Mouse (Mus musculus): ENCODE results near the gene Hs3st6. TPM values are rescaled to one million over a fixed set of nuclear protein-coding genes. Genes with fewer than 3 reads are reported as not detected.

Gene Hs3st6
- polyA plus RNA-seq, 1 experiment from 2014 or later, result 0.23 TPM

- no peak for ATAC-seq (ENCODE audit: low FRiP score)
- WGBS, result 74% methylated on average over 2 of the region's 2 CpGs
Observed at GRCm38 (mm10) chr17:24777073-24777472, 24.3 kb downstream of the Hs3st6 start.

GRCm38 (mm10) chr17:24780821-24781220 lies 28.0 kb downstream of the Hs3st6 start:
- H3K36me3 ChIP-seq (ENCODE audit: control insufficient read depth, insufficient read depth, low read length), result no peaks in the 10 kb centered on the region
- H3K4me3 ChIP-seq (ENCODE audit: low read depth, low read length), result no peak overlapping the region
- no peak for DNase-seq (ENCODE audit: low spot score, missing footprints)
- H3K9ac ChIP-seq (ENCODE audit: low read length), result no peak overlapping the region
- no peak overlapping the region for H3K4me2 ChIP-seq
- no peak overlapping the region for H3K27ac ChIP-seq (ENCODE audit: low read depth, low read length)
- 92% methylated on average over 2 of the region's 2 CpGs for WGBS
- H3K27me3 ChIP-seq (ENCODE audit: control insufficient read depth, insufficient read depth, low read length), result no peaks in the 10 kb centered on the region
- no peaks in the 10 kb centered on the region for H3K9me3 ChIP-seq (ENCODE audit: control insufficient read depth, low read length)
- no peak for ATAC-seq (ENCODE audit: low FRiP score)
- H3K4me1 ChIP-seq (ENCODE audit: control insufficient read depth, insufficient read depth, low read length), result no peaks in the 10 kb centered on the region

More at GRCm38 (mm10) chr17:24777073-24777472, 24.3 kb downstream of the Hs3st6 start:
- Histone ChIP-seq H3K4me3 (ENCODE audit: low read depth, low read length) (no peak overlapping the region), H3K27me3 (ENCODE audit: control insufficient read depth, insufficient read depth, low read length) (no peaks in the 10 kb centered on the region), H3K27ac (ENCODE audit: low read depth, low read length) (no peak overlapping the region), H3K4me1 (ENCODE audit: control insufficient read depth, insufficient read depth, low read length) (no peaks in the 10 kb centered on the region), H3K36me3 (ENCODE audit: control insufficient read depth, insufficient read depth, low read length) (no peaks in the 10 kb centered on the region), H3K9me3 (ENCODE audit: control insufficient read depth, low read length) (peaks cover 4% of the 10 kb centered on the region; the same call in 1 of the 2 replicates), H3K9ac (ENCODE audit: low read length) (no peak overlapping the region), H3K4me2 (no peak overlapping the region)
- DNase-seq (ENCODE audit: low spot score, missing footprints), result no peak

GRCm38 (mm10) chr17:24792190-24792589 lies 39.4 kb downstream of the Hs3st6 start:
- H3K4me1 ChIP-seq (ENCODE audit: control insufficient read depth, insufficient read depth, low read length), result no peaks in the 10 kb centered on the region
- 73% methylated on average over 8 of the region's 8 CpGs for WGBS
- no peak for ATAC-seq (ENCODE audit: low FRiP score)
- H3K9me3 ChIP-seq (ENCODE audit: control insufficient read depth, low read length), result no peaks in the 10 kb centered on the region
- no peak overlapping the region for H3K9ac ChIP-seq (ENCODE audit: low read length)
- H3K27ac ChIP-seq (ENCODE audit: low read depth, low read length), result no peak overlapping the region
- H3K27me3 ChIP-seq (ENCODE audit: control insufficient read depth, insufficient read depth, low read length), result no peaks in the 10 kb centered on the region
- H3K4me3 ChIP-seq (ENCODE audit: low read depth, low read length), result no peak overlapping the region
- H3K36me3 ChIP-seq (ENCODE audit: control insufficient read depth, insufficient read depth, low read length), result no peaks in the 10 kb centered on the region
- H3K4me2 ChIP-seq, result no peak overlapping the region
- no peak for DNase-seq (ENCODE audit: low spot score, missing footprints)

GRCm38 (mm10) chr17:24794791-24795190 lies 42.0 kb downstream of the Hs3st6 start:
- ATAC-seq (ENCODE audit: low FRiP score) (no peak), DNase-seq (ENCODE audit: low spot score, missing footprints) (no peak)
- Histone ChIP-seq H3K27me3 (ENCODE audit: control insufficient read depth, insufficient read depth, low read length) (no peaks in the 10 kb centered on the region), H3K4me1 (ENCODE audit: control insufficient read depth, insufficient read depth, low read length) (no peaks in the 10 kb centered on the region), H3K27ac (ENCODE audit: low read depth, low read length) (no peak overlapping the region), H3K4me2 (no peak overlapping the region), H3K9me3 (ENCODE audit: control insufficient read depth, low read length) (no peaks in the 10 kb centered on the region), H3K9ac (ENCODE audit: low read length) (no peak overlapping the region), H3K36me3 (ENCODE audit: control insufficient read depth, insufficient read depth, low read length) (no peaks in the 10 kb centered on the region), H3K4me3 (ENCODE audit: low read depth, low read length) (no peak overlapping the region)
- 82% methylated on average over 12 of the region's 12 CpGs for WGBS

GRCm38 (mm10) chr17:24796969-24797368 lies 44.2 kb downstream of the Hs3st6 start:
- Histone ChIP-seq H3K4me3 (ENCODE audit: low read depth, low read length) (no peak overlapping the region), H3K27ac (ENCODE audit: low read depth, low read length) (no peak overlapping the region), H3K9me3 (ENCODE audit: control insufficient read depth, low read length) (no peaks in the 10 kb centered on the region), H3K9ac (ENCODE audit: low read length) (no peak overlapping the region), H3K4me1 (ENCODE audit: control insufficient read depth, insufficient read depth, low read length) (no peaks in the 10 kb centered on the region), H3K36me3 (ENCODE audit: control insufficient read depth, insufficient read depth, low read length) (no peaks in the 10 kb centered on the region), H3K27me3 (ENCODE audit: control insufficient read depth, insufficient read depth, low read length) (no peaks in the 10 kb centered on the region), H3K4me2 (no peak overlapping the region)
- no peak for ATAC-seq (ENCODE audit: low FRiP score)
- WGBS, result 79% methylated on average over 3 of the region's 3 CpGs
- DNase-seq (ENCODE audit: low spot score, missing footprints), result no peak

GRCm38 (mm10) chr17:24798229-24798628 lies 45.4 kb downstream of the Hs3st6 start:
- Histone ChIP-seq H3K4me1 (ENCODE audit: control insufficient read depth, insufficient read depth, low read length) (no peaks in the 10 kb centered on the region), H3K27me3 (ENCODE audit: control insufficient read depth, insufficient read depth, low read length) (peaks cover 1% of the 10 kb centered on the region), H3K36me3 (ENCODE audit: control insufficient read depth, insufficient read depth, low read length) (no peaks in the 10 kb centered on the region), H3K9me3 (ENCODE audit: control insufficient read depth, low read length) (no peaks in the 10 kb centered on the region), H3K4me2 (no peak overlapping the region), H3K9ac (ENCODE audit: low read length) (no peak overlapping the region), H3K4me3 (ENCODE audit: low read depth, low read length) (no peak overlapping the region), H3K27ac (ENCODE audit: low read depth, low read length) (no peak overlapping the region)
- WGBS, result 67% methylated on average over 8 of the region's 9 CpGs
- DNase-seq (ENCODE audit: low spot score, missing footprints), result no peak
- no peak for ATAC-seq (ENCODE audit: low FRiP score)

GRCm38 (mm10) chr17:24799476-24799875 lies 46.7 kb downstream of the Hs3st6 start:
- no peak for DNase-seq (ENCODE audit: low spot score, missing footprints)
- WGBS, result 90% methylated on average over 4 of the region's 4 CpGs
- no peak for ATAC-seq (ENCODE audit: low FRiP score)

GRCm38 (mm10) chr17:24800524-24800923 lies 47.7 kb downstream of the Hs3st6 start:
- ATAC-seq (ENCODE audit: low FRiP score), result no peak
- 54% methylated on average over 3 of the region's 3 CpGs for WGBS

More at GRCm38 (mm10) chr17:24799476-24799875, 46.7 kb downstream of the Hs3st6 start:
- Histone ChIP-seq H3K27ac (ENCODE audit: low read depth, low read length) (no peak overlapping the region), H3K9me3 (ENCODE audit: control insufficient read depth, low read length) (no peaks in the 10 kb centered on the region), H3K4me1 (ENCODE audit: control insufficient read depth, insufficient read depth, low read length) (peaks cover 2% of the 10 kb centered on the region; the same call in 1 of the 2 replicates), H3K4me3 (ENCODE audit: low read depth, low read length) (no peak overlapping the region), H3K36me3 (ENCODE audit: control insufficient read depth, insufficient read depth, low read length) (no peaks in the 10 kb centered on the region), H3K27me3 (ENCODE audit: control insufficient read depth, insufficient read depth, low read length) (peaks cover 13% of the 10 kb centered on the region), H3K9ac (ENCODE audit: low read length) (no peak overlapping the region), H3K4me2 (no peak overlapping the region)

GRCm38 (mm10) chr17:24803952-24804951 lies 51.5 kb downstream of the Hs3st6 start, which contains the start of gene Meiob:
Meiob (plus strand) TSS chr17:24804289.
- Histone ChIP-seq H3K4me3 (ENCODE audit: low read depth, low read length) (peak within 1 kb of the TSS; percentile 66), H3K9me3 (ENCODE audit: control insufficient read depth, low read length) (no peaks in the 10 kb centered on the region), H3K27me3 (ENCODE audit: control insufficient read depth, insufficient read depth, low read length) (peaks cover 25% of the 10 kb centered on the region), H3K4me1 (ENCODE audit: control insufficient read depth, insufficient read depth, low read length) (peaks cover 2% of the 10 kb centered on the region; the same call in 1 of the 2 replicates), H3K9ac (ENCODE audit: low read length) (peak within 1 kb of the TSS; percentile 59), H3K27ac (ENCODE audit: low read depth, low read length) (no peak within 1 kb of the TSS), H3K36me3 (ENCODE audit: control insufficient read depth, insufficient read depth, low read length) (no peaks in the 10 kb centered on the region), H3K4me2 (peak within 1 kb of the TSS; percentile 82)
- peak; percentile 97 for DNase-seq (ENCODE audit: low spot score, missing footprints)
- WGBS, result under 1% methylated on average over 71 of the region's 71 CpGs
- ATAC-seq (ENCODE audit: low FRiP score), result peak; percentile 89

More at GRCm38 (mm10) chr17:24800524-24800923, 47.7 kb downstream of the Hs3st6 start:
- Histone ChIP-seq H3K4me3 (ENCODE audit: low read depth, low read length) (no peak overlapping the region), H3K4me1 (ENCODE audit: control insufficient read depth, insufficient read depth, low read length) (peaks cover 2% of the 10 kb centered on the region; the same call in 1 of the 2 replicates), H3K27ac (ENCODE audit: low read depth, low read length) (no peak overlapping the region), H3K9ac (ENCODE audit: low read length) (no peak overlapping the region), H3K4me2 (no peak overlapping the region), H3K9me3 (ENCODE audit: control insufficient read depth, low read length) (no peaks in the 10 kb centered on the region), H3K27me3 (ENCODE audit: control insufficient read depth, insufficient read depth, low read length) (peaks cover 22% of the 10 kb centered on the region), H3K36me3 (ENCODE audit: control insufficient read depth, insufficient read depth, low read length) (no peaks in the 10 kb centered on the region)
- no peak for DNase-seq (ENCODE audit: low spot score, missing footprints)
